Mouse (Mus musculus) forebrain, postnatal 0 days (tissue): ENCODE data around the gene Ror2. TPM values are rescaled to one million over a fixed set of nuclear protein-coding genes. Genes with fewer than 3 reads are reported as not detected.

ENCODE experiments used
- ATAC-seq: fragments of 200-750 bp; cut with Nextera tagmentation; 2 replicates; pipeline ENCODE4 v1.8.0; 2017; ENCODE audit warnings: mild to moderate bottlenecking, moderate library complexity
- DNase-seq: peaks from one replicate; pipeline ENCODE4 v3.0.0-alpha.2; 2015
- H3K27ac ChIP-seq: fragments of 300-500 bp; sonication (generic); 2 replicates; pipeline ENCODE4 v1.5.1; 2014; ENCODE audit warnings: low read depth, mild to moderate bottlenecking, antibody characterized with exemption, low read length, moderate library complexity, mixed read lengths
- H3K27me3 ChIP-seq: fragments of 300-500 bp; sonication (generic); 2 replicates; pipeline ENCODE4 v1.6.1; 2014; ENCODE audit warnings: mild to moderate bottlenecking, low read length, mixed read lengths; ENCODE audit not compliant: insufficient read depth
- H3K36me3 ChIP-seq: fragments of 300-500 bp; sonication (generic); 2 replicates; pipeline ENCODE4 v1.6.1; 2014; ENCODE audit warnings: mild to moderate bottlenecking, moderate library complexity; ENCODE audit not compliant: insufficient read depth
- H3K4me1 ChIP-seq: fragments of 300-500 bp; sonication (generic); 2 replicates; pipeline ENCODE4 v1.6.1; 2014; ENCODE audit warnings: antibody characterized with exemption; ENCODE audit not compliant: insufficient read depth
- H3K4me2 ChIP-seq: fragments of 300-500 bp; sonication (generic); 2 replicates; pipeline ENCODE4 v1.6.1; 2014; ENCODE audit warnings: low read depth, mild to moderate bottlenecking, moderate library complexity
- H3K4me3 ChIP-seq: fragments of 300-500 bp; sonication (generic); 2 replicates; pipeline ENCODE4 v1.5.1; 2014; ENCODE audit warnings: low read depth, low read length, mixed read lengths
- H3K9ac ChIP-seq: fragments of 300-500 bp; sonication (generic); 2 replicates; pipeline ENCODE4 v1.6.1; 2014; ENCODE audit warnings: mild to moderate bottlenecking
- H3K9me3 ChIP-seq: fragments of 300-500 bp; sonication (generic); 2 replicates; pipeline ENCODE4 v1.6.1; 2016; ENCODE audit warnings: low read length
- CTCF ChIP-seq: sonication (generic); IDR thresholded peaks from 2 replicates; pipeline ENCODE4 v1.5.1; 2016; ENCODE audit warnings: antibody characterized with exemption, control low read depth, low read depth
- WGBS: fragments of 180-500 bp; shearing (Covaris S2); extraction: QIAGEN DNeasy Blood & Tissue Kit; methylation state at CpG from one replicate; pipeline ENCODE4 v1.1.7; 2014; 5-methylcytosine and 5-hydroxymethylcytosine counted together
- polyA plus RNA-seq: library from polyadenylated mRNA; unstranded; fragments of >200 nt; fragmentation: Nextera tagmentation; extraction: Ambion mirVana; gene quantifications from 2 replicates; pipeline ENCODE4 v1.2.1, GENCODE M21; 2015
- total RNA-seq: library from RNA; depleted of rRNA; stranded (reverse); fragments of >200 nt; gene quantifications from 2 replicates; pipeline ENCODE4 v1.2.3, GENCODE M21; 2014

The Ror2 gene
- total and polyA plus RNA-seq, 2 experiments from 2014 or later, result 1.8 to 5.3 TPM

DNA sequence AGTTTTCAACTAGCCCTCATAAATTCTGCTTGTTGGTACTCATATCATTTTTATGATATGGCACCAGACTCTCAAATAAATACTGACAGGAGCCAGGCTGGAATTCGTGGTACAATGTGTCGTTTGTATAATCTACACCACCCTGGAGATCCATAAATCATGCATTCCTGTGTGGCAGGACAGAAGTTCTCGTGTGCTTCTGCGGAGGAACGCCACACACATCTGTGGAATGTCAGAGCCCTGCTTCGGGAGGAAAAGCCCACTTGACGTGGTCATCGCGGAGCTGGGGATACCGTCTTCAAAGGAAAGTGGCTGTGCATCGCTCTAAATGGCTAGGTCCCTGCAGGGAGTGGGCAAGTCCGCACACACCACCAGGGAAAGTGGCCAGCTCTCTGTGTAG lies 7.1 kb upstream of the Ror2 start:
- 87% methylated on average over 12 of the region's 12 CpGs for WGBS

DNA sequence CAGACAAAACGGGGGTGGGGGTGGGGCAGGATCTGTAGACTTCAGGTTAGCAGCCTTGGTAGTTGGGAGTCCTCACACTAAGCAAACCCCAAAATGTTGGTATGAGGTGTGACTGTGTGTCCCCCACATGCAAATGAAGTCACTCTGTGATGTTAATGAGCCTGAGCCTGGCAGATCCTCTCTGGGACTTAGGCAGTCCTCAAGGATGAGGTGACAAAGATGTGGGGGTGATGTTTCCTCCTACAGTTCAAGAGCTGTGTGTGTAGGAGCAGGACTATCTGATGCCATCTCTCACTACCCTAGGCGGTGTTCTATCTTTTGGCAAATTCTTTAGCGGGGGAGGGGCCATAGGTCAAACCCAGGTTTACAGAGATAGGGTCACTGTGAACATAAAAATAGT lies 6.3 kb upstream of the Ror2 start:
- no peak for TF ChIP-seq CTCF
- DNase-seq (no peak), ATAC-seq (no peak)
- Histone ChIP-seq H3K9me3 (no peaks in the 10 kb centered on the region), H3K4me2 (no peak overlapping the region), H3K36me3 (no peaks in the 10 kb centered on the region), H3K4me3 (no peak overlapping the region), H3K9ac (no peak overlapping the region), H3K4me1 (no peaks in the 10 kb centered on the region), H3K27ac (no peak overlapping the region), H3K27me3 (no peaks in the 10 kb centered on the region)
- WGBS, result 44% methylated on average over 3 of the region's 3 CpGs

More for the DNA sequence above, 7.1 kb upstream of the Ror2 start:
- DNase-seq (no peak), ATAC-seq (no peak)
- no peaks in the 10 kb centered on the region for H3K4me1 ChIP-seq
- no peak overlapping the region for H3K9ac ChIP-seq
- H3K9me3 ChIP-seq, result no peaks in the 10 kb centered on the region
- H3K4me3 ChIP-seq, result no peak overlapping the region
- H3K36me3 ChIP-seq, result no peaks in the 10 kb centered on the region
- no peak overlapping the region for H3K4me2 ChIP-seq
- TF ChIP-seq CTCF, result no peak
- H3K27ac ChIP-seq, result no peak overlapping the region
- H3K27me3 ChIP-seq, result no peaks in the 10 kb centered on the region

DNA sequence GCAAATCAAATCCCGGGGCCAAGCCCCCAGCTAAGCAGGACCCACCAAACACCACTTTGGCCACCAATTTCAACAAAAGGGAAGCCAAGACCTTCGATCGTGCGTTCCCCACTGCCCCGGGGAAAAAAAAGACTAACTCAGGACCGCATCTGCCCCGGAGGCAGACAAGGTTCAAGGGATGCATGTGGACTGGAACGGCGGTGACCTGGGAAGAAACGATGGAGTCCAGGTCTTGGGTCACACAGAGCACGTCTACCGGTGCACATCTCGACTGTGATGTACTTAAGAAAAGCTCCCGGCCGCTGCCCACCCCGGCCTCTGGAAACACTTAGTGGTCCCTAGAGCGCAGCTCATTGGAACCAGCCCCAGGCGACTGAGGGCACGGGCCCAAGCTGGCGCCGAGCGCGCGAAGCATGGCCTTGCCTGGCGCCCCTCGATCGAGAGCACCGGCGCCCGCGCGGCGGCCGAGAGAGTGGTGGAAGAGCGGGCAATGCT lies 616 bp downstream of the Ror2 start:
- DNase-seq (peak; percentile 45), ATAC-seq (peak; percentile 76)

DNA sequence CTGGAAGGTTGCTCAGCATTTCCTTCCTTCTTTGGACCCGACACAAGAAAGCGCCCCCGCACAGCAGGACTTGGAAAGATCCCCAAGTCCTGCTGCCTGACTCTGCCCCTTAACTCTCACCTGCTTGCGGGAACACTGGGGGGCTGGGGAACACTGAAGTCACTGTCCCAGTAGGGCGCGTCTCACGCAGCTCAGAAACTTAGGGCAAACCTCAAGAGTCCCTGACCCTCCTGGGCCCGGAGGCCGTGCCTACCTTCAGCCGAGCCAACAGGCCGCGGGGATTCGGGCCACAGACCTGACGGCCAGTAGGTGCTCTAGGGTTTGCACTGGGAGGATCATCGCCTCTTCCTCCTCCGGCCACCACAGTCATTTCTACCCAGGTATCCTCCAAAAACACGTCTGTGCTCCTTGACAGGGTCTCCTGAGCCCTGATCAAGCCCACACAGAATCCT lies 1.2 kb downstream of the Ror2 start:
- H3K9ac ChIP-seq, result 0 out of 2 replicates have a peak overlapping the region, but pooled peaks have one; percentile 53

More for the DNA sequence above, 616 bp downstream of the Ror2 start:
- H3K9me3 ChIP-seq, result no peaks in the 10 kb centered on the region
- H3K27me3 ChIP-seq, result peaks cover 11% of the 10 kb centered on the region; the same call in 1 of the 2 replicates
- peak overlapping the region; percentile 46 for H3K4me3 ChIP-seq
- peak overlapping the region; percentile 53 for H3K9ac ChIP-seq
- H3K4me1 ChIP-seq, result peaks cover 3% of the 10 kb centered on the region; the same call in 1 of the 2 replicates
- H3K4me2 ChIP-seq, result peak overlapping the region; percentile 81
- TF ChIP-seq CTCF, result no peak
- WGBS, result 2% methylated on average over 35 of the region's 35 CpGs
- no peaks in the 10 kb centered on the region for H3K36me3 ChIP-seq
- no peak overlapping the region for H3K27ac ChIP-seq

DNA sequence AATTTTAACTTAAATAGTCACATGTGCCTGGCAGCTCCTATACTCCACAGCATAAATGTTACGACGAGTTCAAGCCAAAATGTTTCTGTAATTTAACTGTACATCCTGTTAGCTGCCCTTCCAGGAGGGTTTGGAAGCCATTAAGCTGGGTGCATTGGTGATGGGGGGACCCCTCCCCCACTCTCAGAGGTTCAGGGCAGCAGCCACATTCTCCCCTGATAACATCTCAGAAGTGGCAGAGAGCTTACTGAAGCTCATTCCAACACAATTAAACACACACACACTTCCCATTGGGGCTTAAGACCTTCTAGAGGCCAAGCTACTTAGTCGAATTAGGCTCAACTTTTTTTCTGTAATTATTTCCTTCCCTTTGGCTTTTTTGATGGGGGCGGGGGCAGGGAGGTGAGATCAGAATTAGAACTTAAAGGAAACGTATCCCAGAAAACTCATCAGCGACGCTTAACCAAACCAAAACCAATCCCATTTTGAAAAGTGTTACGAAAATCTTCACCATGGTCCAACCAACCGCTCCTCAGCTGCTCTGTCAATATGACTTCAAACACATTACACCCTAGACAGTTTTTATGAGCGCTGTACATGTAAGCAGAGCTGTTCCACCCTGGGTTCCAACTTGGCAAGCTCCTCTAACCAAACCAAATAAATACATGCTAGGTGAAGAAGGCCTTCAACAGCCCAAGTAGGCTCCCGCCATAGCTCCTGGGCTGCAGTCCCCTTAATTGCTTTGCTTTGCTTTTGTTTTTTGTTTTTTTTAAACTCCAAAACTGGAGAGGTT lies 4.1 kb downstream of the Ror2 start:
- Histone ChIP-seq H3K4me2 (no peak overlapping the region), H3K27ac (no peak overlapping the region), H3K4me1 (peaks cover 3% of the 10 kb centered on the region; the same call in 1 of the 2 replicates), H3K9ac (no peak overlapping the region), H3K9me3 (no peaks in the 10 kb centered on the region), H3K4me3 (no peak overlapping the region), H3K27me3 (peaks cover 11% of the 10 kb centered on the region; the same call in 1 of the 2 replicates), H3K36me3 (no peaks in the 10 kb centered on the region)
- no peak for DNase-seq
- no peak for ATAC-seq
- 55% methylated on average over 11 of the region's 11 CpGs for WGBS
- TF ChIP-seq CTCF, result no peak

More for the DNA sequence above, 1.2 kb downstream of the Ror2 start:
- Histone ChIP-seq H3K4me1 (peaks cover 3% of the 10 kb centered on the region; the same call in 1 of the 2 replicates), H3K4me2 (peak overlapping the region; percentile 81), H3K27me3 (peaks cover 11% of the 10 kb centered on the region; the same call in 1 of the 2 replicates), H3K36me3 (no peaks in the 10 kb centered on the region), H3K9me3 (no peaks in the 10 kb centered on the region), H3K4me3 (peak overlapping the region; percentile 46), H3K27ac (no peak overlapping the region)
- TF ChIP-seq CTCF, result no peak
- WGBS, result 13% methylated on average over 17 of the region's 17 CpGs
- DNase-seq, result no peak
- no peak for ATAC-seq

DNA sequence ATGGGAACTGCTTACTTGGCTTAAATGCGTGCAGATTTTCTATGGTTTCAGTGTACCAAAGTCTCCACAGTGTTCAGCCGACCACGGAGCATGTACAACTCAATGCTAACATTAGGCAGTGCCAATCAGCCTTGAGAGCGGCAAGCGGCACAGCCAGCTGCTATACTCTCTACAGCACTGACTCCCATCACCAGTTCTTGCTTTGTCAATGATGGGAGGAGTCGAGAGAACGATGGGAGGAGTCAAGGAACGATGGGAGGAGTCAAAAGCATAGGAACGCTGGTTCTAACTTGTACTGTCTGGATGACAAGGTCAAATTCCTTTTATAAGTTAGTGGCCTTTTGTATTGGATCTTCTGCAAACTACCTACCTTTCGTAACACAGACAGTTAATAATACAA lies 7.0 kb downstream of the Ror2 start:
- H3K4me1 ChIP-seq, result no peaks in the 10 kb centered on the region
- H3K27me3 ChIP-seq, result no peaks in the 10 kb centered on the region
- no peaks in the 10 kb centered on the region for H3K9me3 ChIP-seq
- TF ChIP-seq CTCF, result no peak
- H3K27ac ChIP-seq, result no peak overlapping the region
- no peak overlapping the region for H3K4me3 ChIP-seq
- H3K9ac ChIP-seq, result no peak overlapping the region
- WGBS, result 76% methylated on average over 10 of the region's 10 CpGs
- DNase-seq (no peak), ATAC-seq (peak; percentile 32; the same call in 1 of the 2 replicates)
- H3K4me2 ChIP-seq, result no peak overlapping the region
- no peaks in the 10 kb centered on the region for H3K36me3 ChIP-seq

DNA sequence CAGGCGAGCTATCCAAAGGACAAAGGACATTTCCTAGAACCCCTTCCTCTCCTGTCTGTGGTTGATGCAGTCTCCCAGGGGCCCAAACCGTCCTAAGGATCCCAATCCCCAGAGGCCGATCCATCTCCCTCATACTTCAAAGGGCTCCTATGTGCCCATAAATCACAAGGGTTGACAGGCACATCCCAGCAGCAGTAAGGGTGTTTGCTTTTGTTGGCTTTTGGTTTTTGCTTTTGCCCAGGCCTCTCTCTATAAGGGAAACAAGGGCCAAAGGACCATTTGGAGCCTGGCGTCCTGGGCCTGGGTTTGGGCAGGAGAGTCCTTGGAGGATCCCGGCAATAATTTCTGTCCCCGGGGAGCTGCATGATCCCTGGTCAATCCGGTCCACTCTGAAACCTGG lies 9.5 kb downstream of the Ror2 start:
- Histone ChIP-seq H3K9ac (no peak overlapping the region), H3K36me3 (no peaks in the 10 kb centered on the region), H3K9me3 (no peaks in the 10 kb centered on the region), H3K4me2 (no peak overlapping the region), H3K27ac (no peak overlapping the region), H3K4me1 (no peaks in the 10 kb centered on the region), H3K27me3 (no peaks in the 10 kb centered on the region), H3K4me3 (no peak overlapping the region)
- DNase-seq (no peak), ATAC-seq (no peak)
- 80% methylated on average over 7 of the region's 7 CpGs for WGBS
- no peak for TF ChIP-seq CTCF
